Mouse (Mus musculus) liver, adult 2 months (tissue): ENCODE measurements around the gene Rapsn. TPM values are rescaled to one million over a fixed set of nuclear protein-coding genes. Genes with fewer than 3 reads are reported as not detected.

Source experiments
- DNase-seq: peaks from one replicate; pipeline ENCODE4 v3.0.0-alpha.2; 2011; ENCODE audit warnings: low read depth, low spot score; ENCODE audit errors: extremely low read depth
- H3K27ac ChIP-seq: fragments of 200-500 bp; replicated peaks from 2 replicates; pipeline ENCODE4 v1.5.1; 2012; ENCODE audit warnings: low read depth, mild to moderate bottlenecking, control low read depth, inconsistent platforms, low read length; ENCODE audit not compliant: insufficient read depth
- H3K27me3 ChIP-seq: fragments of 200-500 bp; 2 replicates; pipeline ENCODE4 v1.6.1; 2012; ENCODE audit warnings: mild to moderate bottlenecking, moderate library complexity, low read length, inconsistent platforms; ENCODE audit not compliant: control insufficient read depth, insufficient read depth
- H3K36me3 ChIP-seq: fragments of 200-500 bp; 2 replicates; pipeline ENCODE4 v1.6.1; 2012; ENCODE audit warnings: low read length, inconsistent platforms; ENCODE audit not compliant: control insufficient read depth, insufficient read depth
- H3K4me1 ChIP-seq: fragments of 200-500 bp; 2 replicates; pipeline ENCODE4 v1.6.1; 2011; ENCODE audit warnings: low read length; ENCODE audit not compliant: control insufficient read depth, insufficient read depth
- H3K4me3 ChIP-seq: fragments of 200-500 bp; 2 replicates; pipeline ENCODE4 v1.5.1; 2011; ENCODE audit warnings: low read depth, mild to moderate bottlenecking, control low read depth, low read length, moderate library complexity; ENCODE audit not compliant: insufficient read depth
- H3K79me2 ChIP-seq: fragments of 200-500 bp; 2 replicates; pipeline ENCODE4 v1.6.1; 2012; ENCODE audit warnings: inconsistent platforms, mild to moderate bottlenecking, low read length, moderate library complexity; ENCODE audit not compliant: control insufficient read depth, insufficient read depth
- H3K9ac ChIP-seq: fragments of 200-500 bp; 2 replicates; pipeline ENCODE4 v1.6.1; 2012; ENCODE audit warnings: low read depth, mild to moderate bottlenecking, control low read depth, inconsistent platforms, low read length
- CTCF ChIP-seq: fragments of 200-500 bp; IDR thresholded peaks from 2 replicates; pipeline ENCODE4 v1.5.1; 2011; ENCODE audit warnings: low read depth, low read length, control low read depth
- POLR2A ChIP-seq: fragments of 200-500 bp; IDR thresholded peaks from 2 replicates; pipeline ENCODE4 v1.6.1; 2011; ENCODE audit warnings: low read length, control low read depth; ENCODE audit not compliant: insufficient read depth; ENCODE audit errors: extremely low read depth
- WGBS: fragments of 180-500 bp; shearing (Covaris S2); methylation state at CpG from one replicate; pipeline ENCODE4 v1.1.7; 2018; 5-methylcytosine and 5-hydroxymethylcytosine counted together
- polyA plus RNA-seq: library from polyadenylated mRNA; depleted of rRNA; stranded (reverse); fragments of >200 nt; gene quantifications from 2 replicates; pipeline ENCODE4 v1.2.3, GENCODE M21; 2012
- total RNA-seq: library from RNA; depleted of rRNA; stranded (reverse); fragments of >200 nt; gene quantifications from 2 replicates; pipeline ENCODE4 v1.2.3, GENCODE M21; 2014

The Rapsn gene
- total and polyA plus RNA-seq, 2 experiments: 0.09 TPM; not detected in 1

GRCm38 (mm10) chr2:91078314-91079025 is 43.0 kb downstream of the Rapsn start:
- Histone ChIP-seq H3K4me3 (peak overlapping the region; percentile 33; the same call in 1 of the 2 replicates), H3K27me3 (peaks cover 2% of the 10 kb centered on the region; the same call in 1 of the 2 replicates), H3K27ac (no peak overlapping the region), H3K36me3 (no peaks in the 10 kb centered on the region), H3K4me1 (no peaks in the 10 kb centered on the region; the same call in 1 of the 2 replicates), H3K9ac (peak overlapping the region; percentile 31; the same call in 1 of the 2 replicates), H3K79me2 (no peaks in the 10 kb centered on the region)
- no peak for DNase-seq
- 9% methylated on average over 36 of the region's 36 CpGs for WGBS
- TF ChIP-seq POLR2A (no peak), CTCF (no peak)

GRCm38 (mm10) chr2:91079026-91079384 is 43.6 kb downstream of the Rapsn start:
- Histone ChIP-seq H3K9ac (peak overlapping the region; percentile 31; the same call in 1 of the 2 replicates), H3K36me3 (no peaks in the 10 kb centered on the region), H3K79me2 (no peaks in the 10 kb centered on the region), H3K27ac (no peak overlapping the region), H3K4me1 (no peaks in the 10 kb centered on the region; the same call in 1 of the 2 replicates), H3K4me3 (peak overlapping the region; percentile 33; the same call in 1 of the 2 replicates), H3K27me3 (peaks cover 2% of the 10 kb centered on the region; the same call in 1 of the 2 replicates)
- DNase-seq: no peak
- 61% methylated on average over 5 of the region's 5 CpGs for WGBS
- TF ChIP-seq CTCF (no peak), POLR2A (no peak)

- no peaks in the 10 kb centered on the region for H3K79me2 ChIP-seq
- no peak for TF ChIP-seq CTCF
- no peak overlapping the region for H3K4me3 ChIP-seq
- DNase-seq: no peak
- no peak overlapping the region; the same call in 1 of the 2 replicates for H3K27ac ChIP-seq
- 76% methylated on average over 8 of the region's 8 CpGs for WGBS
- H3K27me3 ChIP-seq: peaks cover 2% of the 10 kb centered on the region; the same call in 1 of the 2 replicates
- H3K36me3 ChIP-seq: no peaks in the 10 kb centered on the region
- H3K9ac ChIP-seq: no peak overlapping the region
- H3K4me1 ChIP-seq: no peaks in the 10 kb centered on the region; the same call in 1 of the 2 replicates
Measured at GRCm38 (mm10) chr2:91080784-91081513, 45.5 kb downstream of the Rapsn start.

- WGBS: 83% methylated on average over 13 of the region's 13 CpGs
- H3K4me3 ChIP-seq: peak within 1 kb of the TSS; percentile 18; the same call in 1 of the 2 replicates
- no peaks in the 10 kb centered on the region for H3K79me2 ChIP-seq
- TF ChIP-seq POLR2A: no peak
- TF ChIP-seq CTCF: no peak
- H3K9ac ChIP-seq: peak within 1 kb of the TSS; percentile 71
- H3K36me3 ChIP-seq: no peaks in the 10 kb centered on the region
- no peaks in the 10 kb centered on the region; the same call in 1 of the 2 replicates for H3K4me1 ChIP-seq
- peaks cover 2% of the 10 kb centered on the region; the same call in 1 of the 2 replicates for H3K27me3 ChIP-seq
- DNase-seq: no peak
- peak within 1 kb of the TSS; percentile 84 for H3K27ac ChIP-seq
Measured at GRCm38 (mm10) chr2:91081775-91082695, 46.6 kb downstream of the Rapsn start, which contains the start of gene Spi1. Gene Spi1, plus strand, starts transcription at chr2:91082390.

GRCm38 (mm10) chr2:91082844-91083243 is 47.4 kb downstream of the Rapsn start:
- Histone ChIP-seq H3K4me3 (peak overlapping the region; percentile 18; the same call in 1 of the 2 replicates), H3K27me3 (peaks cover 2% of the 10 kb centered on the region; the same call in 1 of the 2 replicates), H3K79me2 (no peaks in the 10 kb centered on the region), H3K4me1 (no peaks in the 10 kb centered on the region; the same call in 1 of the 2 replicates), H3K36me3 (no peaks in the 10 kb centered on the region), H3K27ac (peak overlapping the region; percentile 84), H3K9ac (peak overlapping the region; percentile 71)
- 67% methylated on average over 11 of the region's 11 CpGs for WGBS
- DNase-seq: peak; percentile 29
- TF ChIP-seq CTCF: no peak
- peak; percentile 36; the same call in 1 of the 2 replicates for TF ChIP-seq POLR2A
